11 mouse cellular contexts compared by ENCODE assay signal in the genomic region with DNA sequence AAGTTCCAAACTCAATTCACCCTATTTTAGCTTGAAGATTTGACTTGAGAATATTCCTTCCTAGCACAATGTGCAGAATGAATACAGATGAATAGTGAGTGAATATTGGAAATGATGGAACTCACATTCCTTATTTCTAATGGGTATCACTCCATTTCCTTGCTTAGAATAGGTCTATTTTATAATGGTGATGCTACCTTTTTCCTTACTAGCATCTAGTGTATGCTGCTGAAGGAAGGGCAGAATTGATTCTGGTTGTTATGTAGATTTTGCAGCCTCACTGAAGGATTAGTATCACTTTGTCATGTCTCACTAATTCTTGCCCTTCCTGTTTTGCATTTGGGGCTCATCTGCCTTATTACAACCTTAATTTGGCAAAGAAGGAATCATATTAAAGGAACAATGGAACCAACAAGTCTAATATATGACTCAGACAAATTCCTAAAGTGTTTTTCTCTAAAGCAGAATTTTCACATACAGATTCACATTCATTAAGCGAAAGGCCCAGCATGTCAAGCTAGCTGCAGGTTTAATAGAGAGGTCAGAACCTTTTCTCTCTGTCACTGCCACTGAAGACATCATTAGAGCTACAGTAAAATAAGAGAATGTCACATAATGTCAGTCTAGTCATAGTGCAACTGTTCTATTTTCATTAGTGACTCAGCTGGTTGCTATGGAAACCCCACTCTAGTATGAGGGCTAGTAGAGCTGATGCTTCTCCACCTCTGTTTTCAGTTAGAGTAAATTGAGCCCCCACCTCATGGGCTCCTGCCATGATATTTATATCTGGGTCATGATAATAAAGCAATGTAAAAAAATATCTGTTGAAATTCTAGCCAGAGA.
A peak's percentile ranks its signal among the peaks of the same experiment; 100 is the strongest.
DNase-seq lines count a peak whose midpoint lies in the region; ATAC-seq and TF ChIP-seq lines count a peak whose summit lies in the region.
"Had no signal": no experiment of that assay in that cellular context is flagged by ENCODE, and none has a peak within 500 bp of the region (broad histone marks: within the 10 kb centered on the region; RNA-seq: fewer than 3 reads in every experiment).

No protein-coding gene starts in this region.

- no peak overlapping the region for H3K27ac ChIP-seq in midbrain, embryonic 12.5 days (replicated peaks)
- H3K27ac ChIP-seq in midbrain, embryonic 11.5 days (ENCODE audit: low read depth, low read length): no peak overlapping the region
- no peak overlapping the region for H3K27ac ChIP-seq in hindbrain, embryonic 14.5 days
- no peak overlapping the region for H3K27ac ChIP-seq in neural tube, embryonic 14.5 days (ENCODE audit: low read depth, low read length)
- no peak overlapping the region for H3K27ac ChIP-seq in liver, postnatal 0 days (ENCODE audit: low read depth)
- H3K27ac ChIP-seq in intestine, postnatal 0 days (ENCODE audit: low read depth, low read length): no peak overlapping the region
- H3K27ac ChIP-seq: kidney, postnatal 0 days; limb, embryonic 15.5 days; macrophage had no signal

- TF ChIP-seq EP300 in liver, postnatal 0 days (IDR thresholded peaks at IDR 0.05; ENCODE audit: low read depth): no peak

- no peak overlapping the region for H3K4me3 ChIP-seq in midbrain, embryonic 12.5 days
- no peak overlapping the region for H3K4me3 ChIP-seq in midbrain, embryonic 11.5 days (ENCODE audit: low read depth, low read length)
- H3K4me3 ChIP-seq in hindbrain, embryonic 14.5 days (replicated peaks; ENCODE audit: low read length): no peak overlapping the region
- no peak overlapping the region for H3K4me3 ChIP-seq in neural tube, embryonic 14.5 days (ENCODE audit: low read depth, low read length)
- H3K4me3 ChIP-seq in liver, postnatal 0 days (ENCODE audit: low read depth, low read length): no peak overlapping the region
- no peak overlapping the region for H3K4me3 ChIP-seq in intestine, postnatal 0 days (ENCODE audit: low read depth, low read length)
- H3K4me3 ChIP-seq: limb, embryonic 15.5 days had no signal

- no peak overlapping the region for H3K9ac ChIP-seq in midbrain, embryonic 12.5 days (replicated peaks)
- H3K9ac ChIP-seq in midbrain, embryonic 11.5 days (ENCODE audit: low read length): no peak overlapping the region
- H3K9ac ChIP-seq in hindbrain, embryonic 14.5 days: no peak overlapping the region
- no peak overlapping the region for H3K9ac ChIP-seq in neural tube, embryonic 14.5 days (replicated peaks; ENCODE audit: low read depth, low read length)
- H3K9ac ChIP-seq in liver, postnatal 0 days (replicated peaks): no peak overlapping the region
- no peak overlapping the region for H3K9ac ChIP-seq in intestine, postnatal 0 days (ENCODE audit: low read depth, low read length)
- H3K9ac ChIP-seq: limb, embryonic 15.5 days had no signal

- H3K27me3 ChIP-seq in midbrain, embryonic 12.5 days: no peaks in the 10 kb centered on the region
- no peaks in the 10 kb centered on the region for H3K27me3 ChIP-seq in midbrain, embryonic 11.5 days (ENCODE audit: control insufficient read depth, insufficient read depth, low read length)
- H3K27me3 ChIP-seq in hindbrain, embryonic 14.5 days (ENCODE audit: control insufficient read depth, insufficient read depth, low read length): no peaks in the 10 kb centered on the region
- H3K27me3 ChIP-seq in neural tube, embryonic 14.5 days (ENCODE audit: control insufficient read depth, insufficient read depth, low read length): no peaks in the 10 kb centered on the region
- no peaks in the 10 kb centered on the region for H3K27me3 ChIP-seq in liver, postnatal 0 days (ENCODE audit: insufficient read depth, low read length)
- no peaks in the 10 kb centered on the region for H3K27me3 ChIP-seq in intestine, postnatal 0 days (replicated peaks; ENCODE audit: control insufficient read depth, insufficient read depth, low read length)
- H3K27me3 ChIP-seq: limb, embryonic 15.5 days had no signal

- no peak overlapping the region for H3K4me2 ChIP-seq in midbrain, embryonic 12.5 days (replicated peaks)
- no peak overlapping the region for H3K4me2 ChIP-seq in midbrain, embryonic 11.5 days
- no peak overlapping the region for H3K4me2 ChIP-seq in hindbrain, embryonic 14.5 days (replicated peaks)
- no peak overlapping the region for H3K4me2 ChIP-seq in neural tube, embryonic 14.5 days (ENCODE audit: low read depth, low read length)
- H3K4me2 ChIP-seq in liver, postnatal 0 days (ENCODE audit: low read depth, low read length): no peak overlapping the region
- H3K4me2 ChIP-seq in intestine, postnatal 0 days (replicated peaks; ENCODE audit: low read depth): no peak overlapping the region
- H3K4me2 ChIP-seq: limb, embryonic 15.5 days had no signal

- H3K9me3 ChIP-seq in midbrain, embryonic 12.5 days: no peaks in the 10 kb centered on the region
- H3K9me3 ChIP-seq in midbrain, embryonic 11.5 days (ENCODE audit: control insufficient read depth, low read length): no peaks in the 10 kb centered on the region
- no peaks in the 10 kb centered on the region for H3K9me3 ChIP-seq in hindbrain, embryonic 14.5 days (ENCODE audit: control insufficient read depth, low read length)
- H3K9me3 ChIP-seq in neural tube, embryonic 14.5 days (ENCODE audit: control insufficient read depth, low read length): no peaks in the 10 kb centered on the region
- H3K9me3 ChIP-seq in liver, postnatal 0 days (ENCODE audit: low read length): no peaks in the 10 kb centered on the region
- no peaks in the 10 kb centered on the region for H3K9me3 ChIP-seq in intestine, postnatal 0 days (ENCODE audit: control insufficient read depth)
- H3K9me3 ChIP-seq: limb, embryonic 15.5 days had no signal

- no peak for TF ChIP-seq CTCF in brain, embryonic 14.5 days (IDR thresholded peaks at IDR 0.05; ENCODE audit: borderline replicate concordance, extremely low read depth, insufficient read depth, insufficient read length)
- no peak for TF ChIP-seq CTCF in liver, postnatal 0 days (IDR thresholded peaks at IDR 0.05; ENCODE audit: low read depth)
- no peak for TF ChIP-seq CTCF in intestine, postnatal 0 days (IDR thresholded peaks at IDR 0.05; ENCODE audit: low read depth)

- ATAC-seq in midbrain, embryonic 12.5 days (ENCODE audit: low FRiP score, low read depth): 0 out of 2 replicates have a peak, but pooled peaks have one; percentile 54
- ATAC-seq in midbrain, embryonic 11.5 days (ENCODE audit: low FRiP score): no peak
- ATAC-seq in hindbrain, embryonic 14.5 days (ENCODE audit: low FRiP score): peak; percentile 80; the same call in 1 of the 2 replicates
- ATAC-seq in neural tube, embryonic 14.5 days (ENCODE audit: low read depth): peak; percentile 73; the same call in 1 of the 2 replicates
- no peak for ATAC-seq in liver, postnatal 0 days
- ATAC-seq in intestine, postnatal 0 days: no peak

- no peak for TF ChIP-seq POLR2A in brain, embryonic 14.5 days (IDR thresholded peaks at IDR 0.05; ENCODE audit: borderline replicate concordance, extremely low read depth, insufficient read depth, insufficient read length, poor library complexity, severe bottlenecking)

- no peaks in the 10 kb centered on the region for H3K4me1 ChIP-seq in midbrain, embryonic 12.5 days
- H3K4me1 ChIP-seq in midbrain, embryonic 11.5 days (ENCODE audit: control insufficient read depth, insufficient read depth, low read length): no peaks in the 10 kb centered on the region
- peaks cover 3% of the 10 kb centered on the region; the same call in 1 of the 2 replicates for H3K4me1 ChIP-seq in hindbrain, embryonic 14.5 days (replicated peaks; ENCODE audit: control insufficient read depth, insufficient read depth, low read length)
- no peaks in the 10 kb centered on the region for H3K4me1 ChIP-seq in neural tube, embryonic 14.5 days (ENCODE audit: control insufficient read depth, insufficient read depth, low read length)
- no peaks in the 10 kb centered on the region for H3K4me1 ChIP-seq in liver, postnatal 0 days (ENCODE audit: insufficient read depth)
- no peaks in the 10 kb centered on the region for H3K4me1 ChIP-seq in intestine, postnatal 0 days (replicated peaks; ENCODE audit: control insufficient read depth, insufficient read depth, low read length)
- H3K4me1 ChIP-seq: limb, embryonic 15.5 days had no signal

- no peaks in the 10 kb centered on the region for H3K36me3 ChIP-seq in midbrain, embryonic 12.5 days
- no peaks in the 10 kb centered on the region for H3K36me3 ChIP-seq in midbrain, embryonic 11.5 days (ENCODE audit: control insufficient read depth, insufficient read depth, low read length)
- no peaks in the 10 kb centered on the region for H3K36me3 ChIP-seq in hindbrain, embryonic 14.5 days (replicated peaks; ENCODE audit: control insufficient read depth, insufficient read depth)
- H3K36me3 ChIP-seq in neural tube, embryonic 14.5 days (ENCODE audit: control insufficient read depth, insufficient read depth, low read length): no peaks in the 10 kb centered on the region
- H3K36me3 ChIP-seq in liver, postnatal 0 days (replicated peaks; ENCODE audit: insufficient read depth, low read length): no peaks in the 10 kb centered on the region
- no peaks in the 10 kb centered on the region for H3K36me3 ChIP-seq in intestine, postnatal 0 days (ENCODE audit: control insufficient read depth, insufficient read depth)
- H3K36me3 ChIP-seq: limb, embryonic 15.5 days had no signal

- no peak for DNase-seq in midbrain, embryonic 11.5 days (ENCODE audit: low spot score, missing footprints)
- DNase-seq in brain, embryonic 14.5 days (ENCODE audit: low read depth): peak; percentile 73
- DNase-seq in hindbrain, embryonic 14.5 days (ENCODE audit: low spot score): peak; percentile 37
- DNase-seq in liver, postnatal 0 days: no peak
- DNase-seq: cerebellum, postnatal 36 days had no signal

- 82% methylated on average over 1 of the region's 1 CpGs for WGBS in midbrain, embryonic 12.5 days
- WGBS in midbrain, embryonic 11.5 days: 92% methylated on average over 1 of the region's 1 CpGs
- 76% methylated on average over 1 of the region's 1 CpGs for WGBS in hindbrain, embryonic 14.5 days
- WGBS in neural tube, embryonic 14.5 days: 76% methylated on average over 1 of the region's 1 CpGs
- WGBS in liver, postnatal 0 days (ENCODE audit: insufficient replicate concordance): 67% methylated on average over 1 of the region's 1 CpGs
- WGBS in intestine, postnatal 0 days: 81% methylated on average over 1 of the region's 1 CpGs

Comparison
In these comparisons a context has a peak if more than half of its experiments do, and no peak if none do; other contexts are left out.
1. ATAC-seq: peak in midbrain, embryonic 12.5 days (single experiment), hindbrain, embryonic 14.5 days (single experiment) and neural tube, embryonic 14.5 days (single experiment); none in midbrain, embryonic 11.5 days (single experiment), liver, postnatal 0 days (single experiment) and intestine, postnatal 0 days (single experiment).
2. DNase-seq: peak in brain, embryonic 14.5 days (single experiment) and hindbrain, embryonic 14.5 days (single experiment); none in midbrain, embryonic 11.5 days (single experiment) and liver, postnatal 0 days (single experiment).